Mouse (Mus musculus) thymus, adult 2 months (tissue): ENCODE measurements around the gene Pdia6. TPM values are rescaled to one million over a fixed set of nuclear protein-coding genes. Genes with fewer than 3 reads are reported as not detected.

Experiments used
- DNase-seq: peaks from one replicate; pipeline ENCODE4 v3.0.0; 2021
- H3K27ac ChIP-seq: fragments of 200-500 bp; 2 replicates; pipeline ENCODE4 v1.5.1; 2012; ENCODE audit warnings: low read length, control low read depth; ENCODE audit not compliant: control insufficient read depth, insufficient read depth
- H3K27me3 ChIP-seq: fragments of 200-500 bp; 2 replicates; pipeline ENCODE4 v1.6.1; 2012; ENCODE audit warnings: mild to moderate bottlenecking, low read length, moderate library complexity, mixed read lengths; ENCODE audit not compliant: control insufficient read depth, insufficient read depth
- H3K36me3 ChIP-seq: fragments of 200-500 bp; 2 replicates; pipeline ENCODE4 v1.6.1; 2012; ENCODE audit warnings: mild to moderate bottlenecking, low read length, moderate library complexity; ENCODE audit not compliant: control insufficient read depth, insufficient read depth
- H3K4me1 ChIP-seq: fragments of 200-500 bp; replicated peaks from 2 replicates; pipeline ENCODE4 v1.6.1; 2012; ENCODE audit warnings: low read length; ENCODE audit not compliant: control insufficient read depth, insufficient read depth
- H3K4me3 ChIP-seq: fragments of 200-500 bp; 2 replicates; pipeline ENCODE4 v1.5.1; 2012; ENCODE audit warnings: mild to moderate bottlenecking, low read length, control low read depth, moderate library complexity; ENCODE audit not compliant: control insufficient read depth, insufficient read depth
- CTCF ChIP-seq: fragments of 200-500 bp; IDR thresholded peaks from 2 replicates; pipeline ENCODE4 v1.5.1; 2012; ENCODE audit warnings: mild to moderate bottlenecking, control low read depth, low read length, moderate library complexity, borderline replicate concordance; ENCODE audit not compliant: control insufficient read depth, poor library complexity, insufficient read depth; ENCODE audit errors: extremely low read depth
- POLR2A ChIP-seq: fragments of 200-500 bp; IDR thresholded peaks from 2 replicates; pipeline ENCODE4 v1.6.1; 2012; ENCODE audit warnings: mild to moderate bottlenecking, low read length, control low read depth, moderate library complexity; ENCODE audit not compliant: control insufficient read depth, poor library complexity, insufficient read depth; ENCODE audit errors: extremely low read depth
- WGBS: fragments of 180-500 bp; shearing (Covaris S2); methylation state at CpG from one replicate; pipeline ENCODE4 v1.1.7; 2018; 5-methylcytosine and 5-hydroxymethylcytosine counted together
- polyA plus RNA-seq: library from polyadenylated mRNA; depleted of rRNA; stranded (reverse); fragments of >200 nt; gene quantifications from 2 replicates; pipeline ENCODE4 v1.2.3, GENCODE M21; 2012

Pdia6 gene
- polyA plus RNA-seq, 1 experiment: 49.2 TPM

DNA sequence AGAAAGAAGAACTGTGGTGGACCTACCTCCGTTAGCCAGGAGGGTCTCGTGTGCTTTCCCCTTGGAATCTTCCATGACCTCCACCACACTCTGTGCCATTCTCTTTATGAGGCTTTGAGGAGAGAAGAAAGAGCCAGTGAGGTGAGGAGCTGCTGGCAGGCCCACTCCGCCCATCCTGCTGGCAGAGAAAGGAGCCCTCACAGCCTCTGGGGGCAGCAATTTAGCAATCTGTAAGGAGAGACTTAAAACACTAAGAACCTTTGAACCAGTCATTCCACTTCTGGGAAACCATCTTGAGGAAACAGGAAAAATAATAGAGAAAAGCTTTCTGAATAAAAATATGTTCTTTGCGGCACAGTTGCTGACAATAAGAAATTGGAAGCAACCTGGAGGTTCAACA lies 41.9 kb downstream of the Pdia6 start:
- TF ChIP-seq CTCF: no peak
- no peak for TF ChIP-seq POLR2A
- WGBS: 50% methylated on average over 4 of the region's 4 CpGs

DNA sequence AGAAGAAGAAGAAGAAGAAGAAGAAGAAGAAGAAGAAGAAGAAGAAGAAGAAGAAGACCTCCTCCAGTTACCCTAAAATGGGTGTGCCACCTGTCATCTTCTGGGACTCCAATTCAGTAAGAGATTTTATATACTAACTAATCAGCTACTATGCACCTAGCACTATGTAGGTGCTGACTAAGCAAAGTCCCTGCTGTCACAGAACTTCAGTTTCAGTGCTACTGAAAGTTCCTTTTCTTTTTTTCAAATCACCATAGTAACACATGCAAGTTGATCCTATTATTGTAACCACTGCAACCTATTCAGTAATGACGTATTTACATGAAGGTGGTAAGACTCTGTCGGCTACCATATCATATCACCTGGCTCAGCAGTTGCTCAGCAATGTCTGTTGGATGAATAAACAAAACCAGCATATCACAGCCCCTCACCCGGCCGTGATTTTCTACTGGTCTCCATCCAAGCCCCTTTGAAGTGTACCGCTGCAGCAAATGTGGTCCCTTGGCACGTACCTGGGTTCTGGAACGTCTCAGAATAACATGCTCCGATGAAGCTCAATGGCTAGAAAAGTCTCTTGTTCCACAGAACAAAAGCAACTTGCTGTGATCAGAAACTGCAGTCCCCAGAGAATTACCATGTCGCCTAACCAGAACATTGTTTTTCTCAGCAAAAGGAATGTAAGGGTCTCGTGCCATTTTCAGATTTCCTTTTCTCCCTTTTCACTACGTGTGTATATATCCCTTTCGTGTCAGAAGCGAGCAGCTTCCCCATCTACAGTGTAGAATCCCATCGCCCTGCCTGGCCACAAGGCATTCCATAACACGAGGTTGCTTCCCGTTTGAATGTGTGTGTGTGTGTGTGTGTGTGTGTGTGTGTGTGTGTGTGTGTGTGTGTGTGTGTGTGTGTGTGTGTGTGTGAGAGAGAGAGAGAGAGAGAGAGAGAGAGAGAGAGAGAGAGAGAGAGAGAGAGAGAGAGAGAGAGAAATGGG lies 44.8 kb downstream of the Pdia6 start:
- no peak for TF ChIP-seq CTCF
- TF ChIP-seq POLR2A: no peak
- Histone ChIP-seq H3K27me3 (no peaks in the 10 kb centered on the region), H3K36me3 (no peaks in the 10 kb centered on the region), H3K4me3 (no peak overlapping the region), H3K4me1 (no peaks in the 10 kb centered on the region), H3K27ac (no peak overlapping the region)
- no peak for DNase-seq
- WGBS: 80% methylated on average over 16 of the region's 16 CpGs

More for the DNA sequence above, 41.9 kb downstream of the Pdia6 start:
- H3K36me3 ChIP-seq: no peaks in the 10 kb centered on the region
- no peak for DNase-seq
- H3K27ac ChIP-seq: no peak overlapping the region
- no peaks in the 10 kb centered on the region for H3K27me3 ChIP-seq
- H3K4me1 ChIP-seq: no peaks in the 10 kb centered on the region
- H3K4me3 ChIP-seq: no peak overlapping the region

GRCm38 (mm10) chr12:17316096-17316495 lies 49.8 kb downstream of the Pdia6 start:
- no peaks in the 10 kb centered on the region for H3K27me3 ChIP-seq
- no peaks in the 10 kb centered on the region for H3K4me1 ChIP-seq
- DNase-seq: no peak
- no peak overlapping the region for H3K27ac ChIP-seq
- WGBS: 96% methylated on average over 5 of the region's 5 CpGs
- H3K36me3 ChIP-seq: no peaks in the 10 kb centered on the region
- TF ChIP-seq CTCF (no peak), POLR2A (no peak)
- no peak overlapping the region for H3K4me3 ChIP-seq

DNA sequence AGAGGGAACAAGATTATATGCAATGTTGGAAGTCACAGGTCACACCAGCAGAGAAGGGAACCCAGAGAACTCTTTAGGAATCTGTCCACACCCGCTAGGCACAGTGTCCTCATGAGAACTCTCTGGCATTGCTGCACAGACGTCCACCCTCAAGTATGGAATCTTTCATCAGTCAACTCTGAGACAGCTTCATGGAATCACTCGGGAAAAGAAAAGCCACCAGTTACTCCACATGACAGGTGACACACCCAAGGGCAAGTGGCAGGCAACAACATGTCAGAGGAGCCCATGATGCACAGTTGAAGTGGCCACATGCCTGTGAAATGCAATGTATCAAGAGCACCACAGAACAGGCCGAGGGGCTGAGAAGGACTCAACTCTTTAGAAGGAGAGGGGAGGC lies 51.6 kb downstream of the Pdia6 start:
- DNase-seq: no peak
- no peaks in the 10 kb centered on the region for H3K4me1 ChIP-seq
- H3K27me3 ChIP-seq: no peaks in the 10 kb centered on the region
- H3K4me3 ChIP-seq: no peak overlapping the region
- no peak for TF ChIP-seq POLR2A
- TF ChIP-seq CTCF: no peak
- 91% methylated on average over 4 of the region's 4 CpGs for WGBS
- H3K36me3 ChIP-seq: no peaks in the 10 kb centered on the region
- no peak overlapping the region for H3K27ac ChIP-seq

DNA sequence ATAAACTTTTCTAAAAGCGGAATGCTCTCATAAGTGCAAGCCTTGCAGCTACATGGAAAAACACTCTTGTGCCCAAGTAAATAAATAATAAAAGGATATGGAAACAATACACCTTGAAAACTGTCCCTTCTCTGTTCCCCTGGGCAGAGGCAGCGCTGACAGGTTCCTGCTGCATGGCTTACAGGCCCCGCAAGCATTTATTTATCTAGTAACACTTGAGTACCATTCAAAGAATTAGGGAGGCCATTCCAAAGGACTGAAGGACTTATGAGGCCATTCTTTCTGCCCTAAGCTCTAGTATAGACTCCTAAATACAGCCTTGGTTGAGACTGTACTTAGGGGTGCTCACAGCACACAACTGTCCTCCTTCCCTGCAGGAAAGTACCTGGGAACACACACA lies 52.1 kb downstream of the Pdia6 start:
- Histone ChIP-seq H3K36me3 (no peaks in the 10 kb centered on the region), H3K27me3 (peaks cover under 1% of the 10 kb centered on the region; the same call in 1 of the 2 replicates), H3K4me1 (no peaks in the 10 kb centered on the region), H3K27ac (no peak overlapping the region), H3K4me3 (no peak overlapping the region)
- WGBS: 94% methylated on average over 3 of the region's 3 CpGs
- DNase-seq: no peak
- TF ChIP-seq POLR2A (no peak), CTCF (no peak)

DNA sequence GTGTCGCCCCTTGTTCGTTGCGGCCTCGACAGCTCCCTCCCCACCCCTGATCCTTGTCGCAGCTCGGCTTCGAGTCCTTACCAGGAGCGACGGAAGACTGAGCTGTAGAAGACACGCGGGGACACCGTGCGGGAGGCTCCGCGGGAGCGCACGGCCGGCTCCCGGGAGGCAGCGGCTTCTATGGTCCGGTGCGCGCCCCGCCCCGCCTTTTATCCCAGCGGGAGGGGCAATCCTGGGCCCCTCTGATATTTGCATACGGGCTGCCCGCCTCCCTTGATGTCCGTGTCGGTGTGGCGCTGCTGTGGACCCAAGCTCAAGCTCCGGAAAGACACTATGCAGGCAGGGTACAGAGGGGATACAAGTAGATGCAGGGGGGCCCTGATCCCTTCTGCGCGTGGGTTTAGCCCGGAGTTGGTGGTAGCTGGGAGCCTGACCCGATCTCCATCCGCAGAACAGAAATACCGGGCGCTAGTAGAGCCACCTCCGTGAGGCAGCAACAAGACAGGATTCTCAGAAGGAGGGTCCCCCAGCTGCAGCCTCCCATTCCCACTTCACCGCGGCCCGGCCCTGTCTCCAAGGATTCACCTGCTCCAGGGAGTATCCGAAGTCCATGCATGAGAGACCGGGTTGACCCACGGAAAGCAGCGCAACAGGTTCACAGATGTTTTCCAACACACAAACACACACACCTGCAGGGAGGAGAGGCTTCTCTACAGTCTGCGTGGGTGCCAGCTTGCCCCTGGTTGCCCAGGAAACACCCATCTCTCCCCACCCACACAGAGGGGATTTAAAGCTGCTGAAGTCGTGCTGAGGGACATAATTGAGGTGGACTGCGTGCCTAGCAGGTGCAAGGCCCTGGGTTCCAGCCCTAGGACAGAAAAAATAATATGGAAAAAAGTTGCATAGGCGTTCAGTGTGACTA lies 58.5 kb downstream of the Pdia6 start:
- H3K36me3 ChIP-seq: no peaks in the 10 kb centered on the region
- no peaks in the 10 kb centered on the region for H3K4me1 ChIP-seq
- 6% methylated on average over 51 of the region's 51 CpGs for WGBS
- no peak overlapping the region for H3K27ac ChIP-seq
- DNase-seq: no peak
- no peak for TF ChIP-seq CTCF
- no peak for TF ChIP-seq POLR2A
- H3K4me3 ChIP-seq: no peak overlapping the region
- peaks cover 11% of the 10 kb centered on the region for H3K27me3 ChIP-seq
